8 mouse cellular contexts compared by ENCODE assay signal in the genomic region with DNA sequence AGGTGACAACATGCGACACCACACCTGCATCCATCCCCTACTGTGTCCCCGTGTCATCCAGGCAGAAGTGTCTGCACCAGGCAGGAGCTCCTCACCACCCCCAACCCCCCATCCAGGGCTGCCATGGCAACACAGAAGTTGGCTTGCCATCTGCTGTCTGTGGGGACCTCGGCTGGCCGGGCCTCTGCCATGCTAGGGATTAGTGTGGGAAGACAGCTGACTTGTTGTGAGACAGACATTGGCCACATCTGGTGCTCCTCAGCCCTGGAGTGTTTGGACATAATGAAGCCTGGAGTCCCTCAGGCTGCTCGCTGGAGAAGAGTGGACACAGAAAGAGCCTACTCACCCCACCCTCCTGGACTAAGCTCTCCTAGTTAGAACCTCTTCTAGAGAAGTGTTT. TPM values are rescaled to one million over a fixed set of nuclear protein-coding genes. Genes with fewer than 3 reads are reported as not detected.
DNase-seq lines count a peak whose midpoint lies in the region; ATAC-seq and TF ChIP-seq lines count a peak whose summit lies in the region.

No protein-coding gene starts in this region.

- intact Hi-C loops in heart, adult 2 months (cut with DNase I) = no loop called here

- no peak overlapping the region for H3K4me2 ChIP-seq in embryonic facial prominence, embryonic 11.5 days (ENCODE audit: low read depth, low read length)
- 0 out of 2 replicates have a peak overlapping the region, but pooled peaks have one; percentile 29 for H3K4me2 ChIP-seq in hindbrain, embryonic 12.5 days (replicated peaks)

- no peak overlapping the region for H3K9ac ChIP-seq in heart, adult 2 months (ENCODE audit: low read depth, low read length)
- no peak overlapping the region for H3K9ac ChIP-seq in embryonic facial prominence, embryonic 11.5 days (replicated peaks; ENCODE audit: low read length)
- H3K9ac ChIP-seq in hindbrain, embryonic 12.5 days = 0 out of 2 replicates have a peak overlapping the region, but pooled peaks have one; percentile 18

- H3K27ac ChIP-seq in heart, adult 2 months = no peak overlapping the region
- H3K27ac ChIP-seq in heart, embryonic 10.5 days = no peak overlapping the region
- no peak overlapping the region for H3K27ac ChIP-seq in embryonic facial prominence, embryonic 11.5 days (replicated peaks; ENCODE audit: low read depth, low read length)
- H3K27ac ChIP-seq in hindbrain, embryonic 12.5 days = peak overlapping the region; percentile 74
- H3K27ac ChIP-seq in midbrain, embryonic 10.5 days (replicated peaks) = peak overlapping the region; percentile 88

- 60% methylated on average over 5 of the region's 5 CpGs for WGBS in heart, adult 2 months
- WGBS in heart, embryonic 10.5 days = 22% methylated on average over 5 of the region's 5 CpGs
- 19% methylated on average over 5 of the region's 5 CpGs for WGBS in embryonic facial prominence, embryonic 11.5 days
- 10% methylated on average over 5 of the region's 5 CpGs for WGBS in hindbrain, embryonic 12.5 days
- WGBS in midbrain, embryonic 10.5 days = 16% methylated on average over 5 of the region's 5 CpGs

- TF ChIP-seq CTCF in heart, adult 2 months (IDR thresholded peaks at IDR 0.05) = no peak

- H3K9me3 ChIP-seq in heart, embryonic 10.5 days = no peaks in the 10 kb centered on the region
- H3K9me3 ChIP-seq in embryonic facial prominence, embryonic 11.5 days (replicated peaks; ENCODE audit: control insufficient read depth, low read length) = no peaks in the 10 kb centered on the region
- no peaks in the 10 kb centered on the region for H3K9me3 ChIP-seq in hindbrain, embryonic 12.5 days (replicated peaks)
- no peaks in the 10 kb centered on the region; the same call in 1 of the 2 replicates for H3K9me3 ChIP-seq in midbrain, embryonic 10.5 days (replicated peaks)

- DNase-seq in heart, adult 2 months = peak; percentile 48 to 50
- no peak for DNase-seq in heart, embryonic 10.5 days (ENCODE audit: low spot score)
- peak; percentile 29 for DNase-seq in embryonic facial prominence, embryonic 11.5 days (ENCODE audit: low spot score)
- DNase-seq in midbrain, embryonic 10.5 days (ENCODE audit: low spot score) = peak; percentile 84
- no peak for DNase-seq in adipocyte (ENCODE audit: low spot score)
- no peak for DNase-seq in adrenal gland, adult 8-10 months
- no peak for DNase-seq in T-cell, adult 2 months (ENCODE audit: low spot score)

- TF ChIP-seq EP300 in heart, adult 2 months (IDR thresholded peaks at IDR 0.05; ENCODE audit: insufficient read depth, low read depth, low read length) = no peak

- H3K4me3 ChIP-seq in heart, adult 2 months = no peak overlapping the region
- no peak overlapping the region for H3K4me3 ChIP-seq in heart, embryonic 10.5 days
- no peak overlapping the region for H3K4me3 ChIP-seq in embryonic facial prominence, embryonic 11.5 days (ENCODE audit: low read depth, low read length)
- H3K4me3 ChIP-seq in hindbrain, embryonic 12.5 days = no peak overlapping the region
- H3K4me3 ChIP-seq in midbrain, embryonic 10.5 days = peak overlapping the region; percentile 17; the same call in 1 of the 2 replicates

- H3K36me3 ChIP-seq in heart, adult 2 months (ENCODE audit: control insufficient read depth, insufficient read depth, low read length) = no peaks in the 10 kb centered on the region
- no peaks in the 10 kb centered on the region for H3K36me3 ChIP-seq in heart, embryonic 10.5 days
- H3K36me3 ChIP-seq in embryonic facial prominence, embryonic 11.5 days (replicated peaks; ENCODE audit: control insufficient read depth, insufficient read depth, low read depth, low read length) = no peaks in the 10 kb centered on the region
- no peaks in the 10 kb centered on the region for H3K36me3 ChIP-seq in hindbrain, embryonic 12.5 days
- H3K36me3 ChIP-seq in midbrain, embryonic 10.5 days = no peaks in the 10 kb centered on the region

- H3K79me2 ChIP-seq in heart, adult 2 months (replicated peaks; ENCODE audit: control insufficient read depth, insufficient read depth, low read length) = no peaks in the 10 kb centered on the region

- H3K4me1 ChIP-seq in heart, adult 2 months (ENCODE audit: control insufficient read depth, insufficient read depth, low read length) = peaks cover 3% of the 10 kb centered on the region; the same call in 1 of the 2 replicates
- H3K4me1 ChIP-seq in heart, embryonic 10.5 days = peaks cover 24% of the 10 kb centered on the region
- no peaks in the 10 kb centered on the region; the same call in 1 of the 2 replicates for H3K4me1 ChIP-seq in embryonic facial prominence, embryonic 11.5 days (ENCODE audit: control insufficient read depth, insufficient read depth, low read length)
- H3K4me1 ChIP-seq in hindbrain, embryonic 12.5 days = peaks cover 51% of the 10 kb centered on the region
- peaks cover 69% of the 10 kb centered on the region for H3K4me1 ChIP-seq in midbrain, embryonic 10.5 days

- ATAC-seq in embryonic facial prominence, embryonic 11.5 days (replicated peaks; ENCODE audit: insufficient number of reproducible peaks, low FRiP score, low TSS enrichment, low read depth) = peak; percentile 37
- ATAC-seq in hindbrain, embryonic 12.5 days (ENCODE audit: low FRiP score) = peak; percentile 82

- TF ChIP-seq POLR2A in heart, adult 2 months (IDR thresholded peaks at IDR 0.05; ENCODE audit: insufficient read depth, low read depth, low read length) = no peak

- H3K27me3 ChIP-seq in heart, adult 2 months (ENCODE audit: control insufficient read depth, insufficient read depth, low read length) = no peaks in the 10 kb centered on the region
- H3K27me3 ChIP-seq in heart, embryonic 10.5 days (ENCODE audit: insufficient read depth, poor library complexity, severe bottlenecking) = peaks cover 67% of the 10 kb centered on the region
- H3K27me3 ChIP-seq in embryonic facial prominence, embryonic 11.5 days (ENCODE audit: control insufficient read depth, insufficient read depth, low read length) = no peaks in the 10 kb centered on the region
- peaks cover 4% of the 10 kb centered on the region; the same call in 1 of the 2 replicates for H3K27me3 ChIP-seq in hindbrain, embryonic 12.5 days
- H3K27me3 ChIP-seq in midbrain, embryonic 10.5 days (ENCODE audit: low read depth, poor library complexity, severe bottlenecking) = peaks cover 15% of the 10 kb centered on the region; the same call in 1 of the 2 replicates

RNA-seq across cellular contexts. Expression of a gene that starts 40.8 kb away (rescaled TPM):
- total RNA-seq in heart, adult 2 months (2021) = 10 to 100 TPM; 12.0 to 12.7 TPM
- 6.9 and 7.1 TPM in 2 replicates for polyA plus RNA-seq in heart, adult 2 months (2012; rRNA removed)
- polyA plus RNA-seq in heart, embryonic 10.5 days (2016; fragmentation: Nextera tagmentation; extraction: Ambion mirVana) = 0.38 and 0.70 TPM in 2 replicates
- 2.4 and 2.7 TPM in 2 replicates for polyA plus RNA-seq in embryonic facial prominence, embryonic 11.5 days (2014; fragmentation: Nextera tagmentation; extraction: Ambion mirVana)
- 7.9 TPM in 2 replicates for polyA plus RNA-seq in hindbrain, embryonic 12.5 days (2016; fragmentation: Nextera tagmentation; extraction: Ambion mirVana)
- 3.3 and 3.9 TPM in 2 replicates for polyA plus RNA-seq in midbrain, embryonic 10.5 days (2016; fragmentation: Nextera tagmentation; extraction: Ambion mirVana)
- total RNA-seq in adrenal gland, adult 8-10 months (2022) = 10 to 100 TPM; 29.2 to 33.7 (median 31.2) TPM

Comparison
In these comparisons a context has a peak if more than half of its experiments do, and no peak if none do; other contexts are left out.
1. DNase-seq: peak in heart, adult 2 months (2 of 2), embryonic facial prominence, embryonic 11.5 days (single experiment) and midbrain, embryonic 10.5 days (single experiment); none in heart, embryonic 10.5 days (single experiment), adipocyte (single experiment), adrenal gland, adult 8-10 months (single experiment) and T-cell, adult 2 months (single experiment).
2. H3K27ac ChIP-seq: peak in hindbrain, embryonic 12.5 days (single experiment) and midbrain, embryonic 10.5 days (single experiment); none in heart, adult 2 months (single experiment), heart, embryonic 10.5 days (single experiment) and embryonic facial prominence, embryonic 11.5 days (single experiment).